Mouse (Mus musculus) myocyte (in vitro differentiated cells): ENCODE data around the gene Lrp1.

Source experiments
- MYOG ChIP-seq, 3 experiments: IDR thresholded peaks; one replicate each; pipeline ENCODE4 v1.6.1; 2011; ENCODE audit warnings: control low read depth in 2 of 3, low read depth in 2 of 3, mild to moderate bottlenecking in 2 of 3; ENCODE audit not compliant: insufficient read length in 2 of 3, control insufficient read depth in 1 of 3, insufficient read depth in 1 of 3
- POLR2A ChIP-seq: IDR thresholded peaks from one replicate; pipeline ENCODE4 v1.6.1; 2011; ENCODE audit warnings: low read depth, mild to moderate bottlenecking, control low read depth, moderate library complexity; ENCODE audit not compliant: insufficient read length
- REST ChIP-seq: IDR thresholded peaks from one replicate; pipeline ENCODE4 v1.6.1; 2011; ENCODE audit warnings: mild to moderate bottlenecking, control low read depth, moderate library complexity; ENCODE audit not compliant: insufficient read depth, insufficient read length

DNA sequence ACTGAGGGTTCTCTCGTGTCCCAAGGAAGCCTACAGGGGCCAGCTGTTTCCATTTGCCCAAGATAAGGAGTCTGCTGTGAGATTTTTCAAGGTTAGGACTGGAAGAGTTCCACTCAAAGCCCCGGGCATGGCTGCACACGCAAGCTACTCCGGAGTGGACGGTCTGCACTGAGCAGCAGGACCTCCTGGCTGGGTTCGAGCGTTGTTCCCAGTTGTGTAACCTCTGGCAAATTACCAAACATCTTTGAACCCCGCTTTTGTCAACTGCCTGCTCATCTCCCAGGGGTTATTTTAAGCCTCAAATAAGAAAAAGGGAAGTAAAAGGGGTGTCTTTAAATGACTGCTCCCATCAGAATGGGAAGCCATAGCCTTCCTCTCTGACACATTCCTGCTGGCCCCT is 26.5 kb downstream of the Lrp1 start:
- TF ChIP-seq POLR2A = no peak
- TF ChIP-seq MYOG (IDR thresholded peaks at IDR 0.05; ENCODE audit: control insufficient read depth in 1 of 3, insufficient read depth in 1 of 3, insufficient read length in 2 of 3, low read depth in 2 of 3) = no peak
- TF ChIP-seq REST = no peak
